Mouse (Mus musculus) testis, adult 2 months (tissue): ENCODE results near the gene Psmd3.

ENCODE experiments used
- CTCF ChIP-seq: fragments of 200-500 bp; IDR thresholded peaks from 2 replicates; pipeline ENCODE4 v1.5.1; 2012; ENCODE audit warnings: low read depth, mild to moderate bottlenecking, inconsistent platforms, low read length, moderate library complexity; ENCODE audit not compliant: control insufficient read depth, insufficient read depth, insufficient replicate concordance
- POLR2A ChIP-seq: fragments of 200-500 bp; IDR thresholded peaks from 2 replicates; pipeline ENCODE4 v1.6.1; 2012; ENCODE audit warnings: low read depth, mild to moderate bottlenecking, inconsistent platforms, low read length, moderate library complexity; ENCODE audit not compliant: control insufficient read depth

- TF ChIP-seq CTCF (no peak), POLR2A (peak; percentile 69)
These were observed at the start of gene Psmd3 for GRCm38 (mm10) chr11:98681786-98682745.
